Mouse (Mus musculus) left cerebral cortex, postnatal 36 days (tissue): ENCODE measurements around the gene Ccng2. TPM values are rescaled to one million over a fixed set of nuclear protein-coding genes. Genes with fewer than 3 reads are reported as not detected.

Source experiments
- DNase-seq, 2 experiments: peaks; one replicate each; pipeline ENCODE4 v3.0.0; 2021 to 2022; ENCODE audit warnings: low spot score in 2 of 2, mixed read lengths in 1 of 2
- intact Hi-C: fragments of 180-260 bp; cut with DNase I; formaldehyde crosslinking; loops from one replicate; pipeline ENCODE4 v1.15.1; 2025
- total RNA-seq, 2 experiments: library from RNA; stranded (reverse); gene quantifications; 2 replicates each; pipeline ENCODE4 v1.2.3; 2021

Gene Ccng2
- total RNA-seq, 2 experiments from 2014 or later, result 39.9 to 52.5 TPM

GRCm38 (mm10) chr5:93323320-93324001, 56.4 kb downstream of the Ccng2 start:
- intact Hi-C loops, result loop anchor here (10.0 kb wide), 1 partner anchor 119 kb away; the partner anchor contains the start of genes 2010109A12Rik and Ccni
- DNase-seq, result no peak

Other genes with a start within 250 kb of the Ccng2 start
- gene Sowahb, start 222.2 kb upstream of the Ccng2 start, total RNA-seq, result 10 to 100 TPM; 17.7 to 22.5 TPM
- gene Sept11, start 173.8 kb upstream of the Ccng2 start, total RNA-seq, result 100 to 1,000 TPM; 185 to 201 TPM
- gene Ccni, start 60.8 kb upstream of the Ccng2 start, total RNA-seq, result 100 to 1,000 TPM; 270 to 322 TPM
- gene 2010109A12Rik, start 60.7 kb upstream of the Ccng2 start, total RNA-seq, result under 1 TPM; 0.72 to 0.91 TPM